Mouse (Mus musculus) stomach, embryonic 14.5 days (tissue): ENCODE measurements at regions not wholly inside any gene's neighbourhood (a gene's known extent, or its start where the extent isn't known, plus 50 kb on each side); places are given as distances from the start of the nearest gene placed in this dataset.
A peak's percentile ranks its signal among the peaks of the same experiment; 100 is the strongest.
"Not testable (repeated sequence)": the region's sequence is repeated elsewhere in the genome, so short reads cannot be mapped to it uniquely, and the experiment has no call there.

ENCODE experiments used
- ATAC-seq: fragments of 200-750 bp; cut with Nextera tagmentation; 2 replicates; pipeline ENCODE4 v1.8.0; 2017; ENCODE audit warnings: low read depth, moderate TSS enrichment; ENCODE audit not compliant: insufficient number of reproducible peaks, insufficient read depth, low FRiP score
- H3K27ac ChIP-seq: fragments of 300-500 bp; sonication (generic); 2 replicates; pipeline ENCODE4 v1.5.1; 2014; ENCODE audit warnings: mild to moderate bottlenecking, low read length, moderate library complexity, mixed read lengths
- H3K27me3 ChIP-seq: fragments of 300-500 bp; sonication (generic); 2 replicates; pipeline ENCODE4 v1.6.1; 2014; ENCODE audit warnings: low read length, control low read depth, mixed read lengths; ENCODE audit not compliant: control insufficient read depth, insufficient read depth
- H3K36me3 ChIP-seq: fragments of 300-500 bp; sonication (generic); 2 replicates; pipeline ENCODE4 v1.6.1; 2014; ENCODE audit warnings: mild to moderate bottlenecking, control low read depth, low read length, moderate library complexity, mixed read lengths; ENCODE audit not compliant: control insufficient read depth, insufficient read depth
- H3K4me1 ChIP-seq: fragments of 300-500 bp; sonication (generic); 2 replicates; pipeline ENCODE4 v1.6.1; 2014; ENCODE audit warnings: low read length, control low read depth, mixed read lengths; ENCODE audit not compliant: control insufficient read depth, insufficient read depth
- H3K4me2 ChIP-seq: fragments of 300-500 bp; sonication (generic); replicated peaks from 2 replicates; pipeline ENCODE4 v1.6.1; 2014; ENCODE audit warnings: low read depth, low read length, control low read depth
- H3K4me3 ChIP-seq: fragments of 300-500 bp; sonication (generic); 2 replicates; pipeline ENCODE4 v1.5.1; 2014; ENCODE audit warnings: low read depth, low read length, control low read depth
- H3K9ac ChIP-seq: fragments of 300-500 bp; sonication (generic); replicated peaks from 2 replicates; pipeline ENCODE4 v1.6.1; 2014; ENCODE audit warnings: low read depth, mild to moderate bottlenecking, control low read depth, low read length, moderate library complexity, mixed read lengths
- H3K9me3 ChIP-seq: fragments of 300-500 bp; sonication (generic); 2 replicates; pipeline ENCODE4 v1.6.1; 2016; ENCODE audit warnings: low read depth, low read length, control low read depth; ENCODE audit not compliant: control insufficient read depth
- WGBS: fragments of 180-500 bp; shearing (Covaris S2); extraction: QIAGEN DNeasy Blood & Tissue Kit; methylation state at CpG from one replicate; pipeline ENCODE4 v1.1.7; 2014; 5-methylcytosine and 5-hydroxymethylcytosine counted together

DNA sequence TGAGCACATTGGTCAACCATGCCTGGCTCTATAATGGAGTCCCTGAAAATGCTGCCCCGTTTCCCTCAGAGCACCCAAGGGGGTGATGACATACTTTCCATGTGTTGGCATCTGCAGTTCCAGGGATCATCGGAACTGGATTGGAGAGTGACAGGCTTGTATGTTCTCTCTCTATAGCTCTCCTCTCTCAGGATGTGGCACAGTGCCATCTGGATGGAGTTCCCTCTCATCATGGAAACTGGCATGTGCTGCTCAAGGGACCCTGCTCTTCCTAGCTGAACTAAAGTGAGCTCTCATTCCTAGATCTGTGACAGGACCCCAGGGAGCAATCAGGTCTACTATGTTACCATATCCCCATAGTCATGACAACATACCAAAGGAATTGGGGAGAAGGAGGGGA, 56.9 kb upstream of the Gm7358 start:
- Histone ChIP-seq H3K9ac (no peak overlapping the region), H3K4me1 (no peaks in the 10 kb centered on the region), H3K27ac (no peak overlapping the region), H3K9me3 (no peaks in the 10 kb centered on the region), H3K27me3 (no peaks in the 10 kb centered on the region), H3K36me3 (no peaks in the 10 kb centered on the region), H3K4me2 (no peak overlapping the region), H3K4me3 (no peak overlapping the region)
- WGBS: 95% methylated on average over 2 of the region's 2 CpGs
- ATAC-seq: 0 out of 2 replicates have a peak, but pooled peaks have one; percentile 23

DNA sequence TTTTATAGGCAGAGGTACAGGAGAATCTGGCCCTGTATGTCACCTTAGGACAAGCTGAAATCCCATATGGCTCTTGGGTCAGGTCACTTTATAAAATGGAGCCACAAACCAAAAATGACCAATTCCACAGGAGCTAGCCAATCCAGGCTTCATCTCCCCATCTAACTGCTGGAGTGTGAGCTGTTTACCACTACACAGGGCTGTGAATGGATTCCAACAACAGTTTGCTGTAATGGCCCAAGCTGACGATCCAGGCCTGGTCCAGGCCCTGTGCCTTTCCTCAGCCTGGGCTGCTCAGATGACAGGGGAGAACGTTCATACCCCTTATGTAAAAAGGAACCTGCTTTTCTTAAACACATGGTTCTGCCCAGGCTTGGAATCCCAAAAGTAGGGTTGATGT, 55.5 kb upstream of the Gm7358 start:
- WGBS: 71% methylated on average over 2 of the region's 2 CpGs
- no peaks in the 10 kb centered on the region for H3K27me3 ChIP-seq
- H3K4me3 ChIP-seq: no peak overlapping the region
- no peaks in the 10 kb centered on the region for H3K9me3 ChIP-seq
- H3K27ac ChIP-seq: no peak overlapping the region
- H3K4me2 ChIP-seq: no peak overlapping the region
- no peak overlapping the region for H3K9ac ChIP-seq
- H3K36me3 ChIP-seq: no peaks in the 10 kb centered on the region
- no peaks in the 10 kb centered on the region for H3K4me1 ChIP-seq
- no peak for ATAC-seq

DNA sequence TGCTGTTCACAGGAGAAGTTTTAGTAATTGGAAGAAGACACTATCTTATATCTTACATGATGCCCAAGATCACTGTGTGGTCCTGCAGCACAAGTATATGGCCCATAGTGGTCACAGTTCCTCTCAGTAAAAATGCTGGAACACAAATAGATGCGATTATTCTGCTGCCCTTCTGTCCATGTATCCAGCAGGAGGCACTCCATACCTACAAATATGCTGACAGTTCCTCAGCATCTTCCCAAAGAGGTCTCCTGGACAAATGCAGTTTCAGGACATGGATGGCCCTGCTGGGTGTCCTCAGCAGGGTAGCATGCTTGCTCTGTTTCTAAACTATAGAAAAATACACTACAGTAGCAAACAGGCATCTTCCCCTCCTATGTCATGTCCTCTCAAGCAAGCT, 52.4 kb upstream of the Gm7358 start:
- 32% methylated on average over 1 of the region's 1 CpGs for WGBS

More for the DNA sequence above, 52.4 kb upstream of the Gm7358 start:
- H3K9ac ChIP-seq, H3K27me3 ChIP-seq, H3K4me2 ChIP-seq, H3K4me3 ChIP-seq, ATAC-seq, H3K9me3 ChIP-seq, H3K4me1 ChIP-seq, H3K27ac ChIP-seq, H3K36me3 ChIP-seq: not testable (repeated sequence)
